ENCODE assay signal across 22 mouse cellular contexts in genomic region chr2:8022651-8023050, GRCm38 (mm10).
DNase-seq lines count a peak whose midpoint lies in the region; ATAC-seq and TF ChIP-seq lines count a peak whose summit lies in the region.
"Had no signal": no experiment of that assay in that cellular context is flagged by ENCODE, and none has a peak within 500 bp of the region (broad histone marks: within the 10 kb centered on the region; RNA-seq: fewer than 3 reads in every experiment).

No protein-coding gene starts in this region.

- DNase-seq in forebrain, embryonic 10.5 days (ENCODE audit: extremely low spot score, low spot score) = no peak
- DNase-seq in left cerebral cortex, adult 2 months (ENCODE audit: extremely low spot score in 1 of 2, low spot score in 2 of 2) = no peak
- DNase-seq in left cerebral cortex, postnatal 4 days = no peak
- peak; percentile 9 for DNase-seq in forelimb bud, embryonic 11.5 days (ENCODE audit: low read depth, low spot score)
- DNase-seq in spleen, adult 18-20 months = no peak
- DNase-seq: adrenal gland, postnatal 14 days; cerebellum, adult 11-12 months; cerebellum, adult 9-10 months; cerebellum, postnatal 25 days; gastrocnemius, postnatal 14 days; heart, adult 2 months; heart, postnatal 14 days had no signal

- H3K27ac ChIP-seq in forebrain, embryonic 16.5 days (ENCODE audit: low read length) = peak overlapping the region; percentile 80
- H3K27ac ChIP-seq in forebrain, embryonic 10.5 days = no peak overlapping the region
- peak overlapping the region; percentile 70 for H3K27ac ChIP-seq in left cerebral cortex, adult 2 months
- H3K27ac ChIP-seq: embryonic facial prominence, embryonic 15.5 days; heart, adult 2 months; heart, embryonic 15.5 days; hindbrain, embryonic 13.5 days; hindbrain, postnatal 0 days had no signal

- no peaks in the 10 kb centered on the region for H3K27me3 ChIP-seq in forebrain, embryonic 16.5 days (replicated peaks; ENCODE audit: control insufficient read depth, insufficient read depth, low read length)
- H3K27me3 ChIP-seq in forebrain, embryonic 10.5 days (ENCODE audit: poor library complexity, severe bottlenecking) = no peaks in the 10 kb centered on the region
- H3K27me3 ChIP-seq: CH12.LX; embryonic facial prominence, embryonic 15.5 days; heart, embryonic 15.5 days; hindbrain, embryonic 13.5 days; Patski had no signal

- intact Hi-C loops in left cerebral cortex, adult 2 months (cut with DNase I) = loop anchor here (10.0 kb wide), 2 partner anchors 178 to 488 kb away; no protein-coding TSS in a partner anchor
- intact Hi-C loops in left cerebral cortex, postnatal 4 days (cut with DNase I) = no loop called here

- 47% methylated on average over 3 of the region's 3 CpGs for WGBS in forebrain, embryonic 16.5 days
- 88% methylated on average over 3 of the region's 3 CpGs for WGBS in forebrain, embryonic 10.5 days

- no peak overlapping the region for H3K4me2 ChIP-seq in forebrain, embryonic 16.5 days (ENCODE audit: low read length)
- H3K4me2 ChIP-seq: embryonic facial prominence, embryonic 15.5 days; heart, embryonic 11.5 days; heart, embryonic 15.5 days; hindbrain, embryonic 13.5 days had no signal

- ATAC-seq in forebrain, embryonic 16.5 days = no peak
- ATAC-seq: activated CD4-positive, CD25-positive, alpha-beta regulatory T cell, adult 4 months; hindbrain, postnatal 0 days; Patski had no signal

- H3K4me1 ChIP-seq in forebrain, embryonic 16.5 days (replicated peaks; ENCODE audit: control insufficient read depth, insufficient read depth, low read length) = peaks cover 7% of the 10 kb centered on the region; the same call in 1 of the 2 replicates
- no peaks in the 10 kb centered on the region for H3K4me1 ChIP-seq in forebrain, embryonic 10.5 days
- H3K4me1 ChIP-seq: embryonic facial prominence, embryonic 15.5 days; heart, embryonic 15.5 days; hindbrain, embryonic 13.5 days had no signal

- no peaks in the 10 kb centered on the region for H3K36me3 ChIP-seq in forebrain, embryonic 16.5 days (ENCODE audit: control insufficient read depth, insufficient read depth)
- H3K36me3 ChIP-seq in forebrain, embryonic 10.5 days (replicated peaks) = no peaks in the 10 kb centered on the region
- H3K36me3 ChIP-seq: embryonic facial prominence, embryonic 15.5 days; heart, embryonic 15.5 days; hindbrain, embryonic 13.5 days had no signal

- no peak overlapping the region for H3K4me3 ChIP-seq in forebrain, embryonic 16.5 days (replicated peaks; ENCODE audit: low read length)
- no peak overlapping the region for H3K4me3 ChIP-seq in forebrain, embryonic 10.5 days
- no peak overlapping the region for H3K4me3 ChIP-seq in left cerebral cortex, adult 2 months
- H3K4me3 ChIP-seq: embryonic facial prominence, embryonic 15.5 days; erythroblast, embryonic 14.5 days; heart, adult 2 months; heart, embryonic 15.5 days; hindbrain, embryonic 13.5 days had no signal

- no peak for TF ChIP-seq CTCF in left cerebral cortex, adult 2 months (IDR thresholded peaks at IDR 0.05)

- no peak overlapping the region for H3K9ac ChIP-seq in forebrain, embryonic 16.5 days (replicated peaks; ENCODE audit: low read depth, low read length)
- H3K9ac ChIP-seq: embryonic facial prominence, embryonic 15.5 days; heart, embryonic 15.5 days; hindbrain, embryonic 13.5 days had no signal

- no peaks in the 10 kb centered on the region for H3K9me3 ChIP-seq in forebrain, embryonic 16.5 days (ENCODE audit: control insufficient read depth, low read length)
- H3K9me3 ChIP-seq in forebrain, embryonic 10.5 days = no peaks in the 10 kb centered on the region
- H3K9me3 ChIP-seq: embryonic facial prominence, embryonic 15.5 days; heart, embryonic 15.5 days; hindbrain, embryonic 13.5 days had no signal
